Comparison of ENCODE assay signal across 25 mouse cellular contexts in the genomic region with DNA sequence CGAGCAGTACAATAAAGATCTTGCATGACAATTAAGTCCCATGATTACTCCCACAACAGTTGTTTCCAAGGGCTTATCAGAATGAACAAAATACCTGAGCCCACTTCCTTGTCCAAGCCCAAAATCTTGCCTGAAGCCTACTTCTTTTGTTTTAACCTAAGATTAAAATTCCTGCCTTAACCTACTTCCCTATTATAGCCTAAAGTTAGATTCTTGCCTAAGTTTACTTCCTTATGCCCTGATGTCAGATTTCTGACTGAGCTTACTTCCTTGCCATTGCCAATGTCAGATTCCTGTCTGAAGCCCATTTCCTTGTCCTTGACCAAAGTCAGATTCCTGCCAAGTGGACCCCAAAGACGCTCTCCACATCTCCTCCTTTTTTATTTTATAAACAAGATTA.
DNase-seq lines count a peak whose midpoint lies in the region; ATAC-seq and TF ChIP-seq lines count a peak whose summit lies in the region.
"Had no signal": no experiment of that assay in that cellular context is flagged by ENCODE, and none has a peak within 500 bp of the region (broad histone marks: within the 10 kb centered on the region; RNA-seq: fewer than 3 reads in every experiment).

No protein-coding gene starts in this region.

- TF ChIP-seq CTCF in ES-Bruce4 (IDR thresholded peaks at IDR 0.05; ENCODE audit: low read depth, low read length): no peak

- in situ Hi-C loops in ES-E14 (cut with MboI; ENCODE audit: low sequenced_read_pairs in 2 of 2, unreplicated experiment in 2 of 2): no loop called here

- H3K4me2 ChIP-seq in hindbrain, embryonic 12.5 days (replicated peaks): no peak overlapping the region
- H3K4me2 ChIP-seq: embryonic facial prominence, embryonic 13.5 days; embryonic facial prominence, embryonic 15.5 days; forebrain, embryonic 12.5 days had no signal

- H3K27ac ChIP-seq in ES-Bruce4 (ENCODE audit: insufficient read depth, low read length) (peak overlapping the region; percentile 65; the same call in 1 of the 2 replicates), ES-E14 (ENCODE audit: insufficient read depth, low read depth, low read length, poor library complexity, severe bottlenecking) (peak overlapping the region; percentile 40; the same call in 1 of the 2 replicates)
- no peak overlapping the region for H3K27ac ChIP-seq in hindbrain, embryonic 12.5 days
- H3K27ac ChIP-seq: embryonic facial prominence, embryonic 13.5 days; embryonic facial prominence, embryonic 15.5 days; forebrain, embryonic 10.5 days; forebrain, embryonic 12.5 days had no signal

- H3K4me3 ChIP-seq in ES-Bruce4 (ENCODE audit: low read depth, low read length): no peak overlapping the region
- no peak overlapping the region for H3K4me3 ChIP-seq in ES-E14 (ENCODE audit: insufficient read depth in 1 of 2, low read depth in 1 of 2, low read length in 2 of 2, poor library complexity in 1 of 2, severe bottlenecking in 1 of 2)
- H3K4me3 ChIP-seq in hindbrain, embryonic 12.5 days: no peak overlapping the region
- H3K4me3 ChIP-seq: embryonic facial prominence, embryonic 13.5 days; embryonic facial prominence, embryonic 15.5 days; erythroblast, embryonic 14.5 days; forebrain, embryonic 10.5 days; forebrain, embryonic 12.5 days had no signal

- ATAC-seq in hindbrain, embryonic 12.5 days (ENCODE audit: low FRiP score): no peak
- ATAC-seq: activated CD4-positive, CD25-positive, alpha-beta regulatory T cell, adult 4 months; CD4-positive, CD25-positive, alpha-beta regulatory T cell, adult 4 months; forebrain, embryonic 14.5 days; forebrain, embryonic 16.5 days; Patski had no signal

- no peak for TF ChIP-seq EP300 in ES-Bruce4 (IDR thresholded peaks at IDR 0.05; ENCODE audit: insufficient read depth, low read depth, low read length)

- 81% methylated on average over 2 of the region's 2 CpGs for WGBS in hindbrain, embryonic 12.5 days

- no peaks in the 10 kb centered on the region for H3K4me1 ChIP-seq in ES-Bruce4 (ENCODE audit: control insufficient read depth, insufficient read depth, low read length)
- peaks cover 0 to 5% of the 10 kb centered on the region in 2 experiments; a peak in 1 of 4 replicates for H3K4me1 ChIP-seq in ES-E14 (ENCODE audit: control insufficient read depth in 2 of 2, insufficient read depth in 2 of 2, low read length in 2 of 2, poor library complexity in 1 of 2)
- H3K4me1 ChIP-seq in hindbrain, embryonic 12.5 days: no peaks in the 10 kb centered on the region
- H3K4me1 ChIP-seq: embryonic facial prominence, embryonic 13.5 days; embryonic facial prominence, embryonic 15.5 days; forebrain, embryonic 10.5 days; forebrain, embryonic 12.5 days had no signal

- DNase-seq in ES-E14 (ENCODE audit: low read depth, low spot score) (no peak), ZHBTc4 (ENCODE audit: low read depth, low spot score) (peak; percentile 69)
- DNase-seq in embryo, embryonic 11 days: no peak
- DNase-seq: adrenal gland, adult 8-10 months; adrenal gland, postnatal 14 days; adrenal gland, postnatal 36 days; B cell, adult 2 months; cerebellum, adult 11-12 months; cerebellum, adult 2 months; cerebellum, adult 9-10 months; cerebellum, postnatal 10 days; cerebellum, postnatal 25 days had no signal

- no peaks in the 10 kb centered on the region for H3K36me3 ChIP-seq in ES-Bruce4 (ENCODE audit: control insufficient read depth, insufficient read depth, low read length, poor library complexity, severe bottlenecking)
- H3K36me3 ChIP-seq in ES-E14 (ENCODE audit: control insufficient read depth, insufficient read depth, low read length, poor library complexity, severe bottlenecking): no peaks in the 10 kb centered on the region
- H3K36me3 ChIP-seq in hindbrain, embryonic 12.5 days: no peaks in the 10 kb centered on the region
- H3K36me3 ChIP-seq: embryonic facial prominence, embryonic 13.5 days; embryonic facial prominence, embryonic 15.5 days; forebrain, embryonic 10.5 days; forebrain, embryonic 12.5 days had no signal

- no peaks in the 10 kb centered on the region for H3K27me3 ChIP-seq in ES-Bruce4 (ENCODE audit: control insufficient read depth, insufficient read depth, low read length, poor library complexity, severe bottlenecking)
- no peaks in the 10 kb centered on the region for H3K27me3 ChIP-seq in hindbrain, embryonic 12.5 days
- H3K27me3 ChIP-seq: CH12.LX; embryonic facial prominence, embryonic 13.5 days; embryonic facial prominence, embryonic 15.5 days; forebrain, embryonic 12.5 days; Patski had no signal

- H3K9me3 ChIP-seq in ES-Bruce4 (replicated peaks; ENCODE audit: control insufficient read depth, insufficient read depth, low read length, poor library complexity, severe bottlenecking): no peaks in the 10 kb centered on the region
- no peaks in the 10 kb centered on the region for H3K9me3 ChIP-seq in ES-E14 (ENCODE audit: control insufficient read depth, insufficient read depth, low read depth, low read length)
- H3K9me3 ChIP-seq in hindbrain, embryonic 12.5 days (replicated peaks): no peaks in the 10 kb centered on the region
- H3K9me3 ChIP-seq: embryonic facial prominence, embryonic 13.5 days; embryonic facial prominence, embryonic 15.5 days; forebrain, embryonic 10.5 days; forebrain, embryonic 12.5 days had no signal

- no peak for TF ChIP-seq POLR2A in ES-Bruce4 (IDR thresholded peaks at IDR 0.05; ENCODE audit: insufficient read depth, low read length)

- H3K9ac ChIP-seq in ES-Bruce4 (ENCODE audit: low read depth, poor library complexity, severe bottlenecking): no peak overlapping the region
- no peak overlapping the region for H3K9ac ChIP-seq in ES-E14 (ENCODE audit: insufficient read depth, low read depth, low read length, poor library complexity, severe bottlenecking)
- H3K9ac ChIP-seq in hindbrain, embryonic 12.5 days: no peak overlapping the region
- H3K9ac ChIP-seq: embryonic facial prominence, embryonic 13.5 days; embryonic facial prominence, embryonic 15.5 days; forebrain, embryonic 12.5 days had no signal

TF ChIP-seq in ES-E14, 5 proteins besides CTCF, POLR2A, EP300 and RAD21:
- TF ChIP-seq ZC3H11A (IDR thresholded peaks at IDR 0.05; ENCODE audit: borderline replicate concordance, low read depth, low read length) (no peak), ZNF384 (IDR thresholded peaks at IDR 0.05; ENCODE audit: low read depth, low read length) (no peak), HCFC1 (IDR thresholded peaks at IDR 0.05; ENCODE audit: borderline replicate concordance, insufficient read depth, low read length) (no peak), MAFK (IDR thresholded peaks at IDR 0.05; ENCODE audit: insufficient read depth, low read depth, low read length) (no peak), CHD2 (IDR thresholded peaks at IDR 0.05; ENCODE audit: low read depth, low read length) (no peak)
